Mouse (Mus musculus) left cerebral cortex, adult 2 months (tissue): ENCODE results near the gene Rnf141. TPM values are rescaled to one million over a fixed set of nuclear protein-coding genes. Genes with fewer than 3 reads are reported as not detected.
A peak's percentile ranks its signal among the peaks of the same experiment; 100 is the strongest.

ENCODE experiments used
- DNase-seq, 2 experiments: peaks; one replicate each; pipeline ENCODE4 v3.0.0; 2021 to 2022; ENCODE audit warnings: low spot score in 2 of 2, mixed read lengths in 1 of 2; ENCODE audit errors: extremely low spot score in 1 of 2
- H3K27ac ChIP-seq: fragments of 200-600 bp; 2 replicates; pipeline ENCODE4 v1.8.1; 2022
- H3K4me3 ChIP-seq: fragments of 200-600 bp; 2 replicates; pipeline ENCODE4 v1.8.1; 2022
- CTCF ChIP-seq: fragments of 200-600 bp; IDR thresholded peaks from 2 replicates; pipeline ENCODE4 v1.8.1; 2022; ENCODE audit warnings: antibody characterized with exemption, mild to moderate bottlenecking, moderate library complexity
- intact Hi-C: fragments of 180-260 bp; cut with DNase I; formaldehyde crosslinking; loops from one replicate; pipeline ENCODE4 v1.15.1; 2025
- total RNA-seq, 2 experiments: library from RNA; stranded (reverse); gene quantifications; 2 replicates each; pipeline ENCODE4 v1.2.3; 2021

The Rnf141 gene
- total RNA-seq, 2 experiments from 2014 or later, result 72.1 to 72.6 TPM

- Histone ChIP-seq H3K27ac (no peak overlapping the region), H3K4me3 (no peak overlapping the region)
- TF ChIP-seq CTCF, result no peak
- no peak for DNase-seq
- intact Hi-C loops, result no loop called here
These were observed 15.9 kb upstream of the Rnf141 start for GRCm38 (mm10) chr7:110860129-110860528.

- TF ChIP-seq CTCF, result no peak
- no peak overlapping the region for H3K27ac ChIP-seq
- no peak overlapping the region for H3K4me3 ChIP-seq
- no peak for DNase-seq
- intact Hi-C loops, result no loop called here
These were observed 11.3 kb upstream of the Rnf141 start for GRCm38 (mm10) chr7:110855604-110856003.

DNA sequence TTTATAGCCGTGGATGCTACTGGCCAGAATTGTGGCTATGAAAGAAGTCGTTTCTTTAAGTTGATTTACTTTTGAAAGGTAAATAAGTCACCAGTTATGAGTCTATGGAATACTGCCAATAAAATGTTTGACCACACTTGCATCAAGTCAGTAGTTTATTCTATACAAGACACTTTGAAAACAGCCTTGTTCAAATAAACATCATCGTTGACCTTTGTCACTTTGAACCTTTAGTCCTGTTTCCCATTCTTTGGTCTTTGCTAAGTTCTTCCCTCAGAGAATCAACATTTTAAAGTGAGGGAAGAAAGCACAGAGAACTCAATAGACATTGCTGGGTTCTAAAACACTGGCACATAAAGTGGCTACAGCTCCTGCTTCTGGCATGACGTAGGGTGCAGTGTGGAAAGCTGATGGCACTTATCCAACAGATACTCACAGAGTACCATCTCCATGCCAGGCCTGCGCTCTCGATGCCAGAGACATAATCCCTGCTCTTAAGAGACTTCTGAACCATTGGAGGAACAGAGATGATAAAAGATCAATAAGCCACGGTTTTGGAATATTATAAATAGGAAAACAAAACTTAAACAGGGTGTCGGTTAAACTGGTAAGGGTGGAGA, 10.8 kb upstream of the Rnf141 start:
- TF ChIP-seq CTCF, result no peak
- intact Hi-C loops, result no loop called here
- no peak for DNase-seq
- H3K27ac ChIP-seq, result peak overlapping the region; percentile 5; the same call in 1 of the 2 replicates
- no peak overlapping the region for H3K4me3 ChIP-seq

- Histone ChIP-seq H3K4me3 (no peak overlapping the region), H3K27ac (peak overlapping the region; percentile 80)
- no peak for DNase-seq
- intact Hi-C loops, result no loop called here
- TF ChIP-seq CTCF, result no peak
These were observed 10.3 kb upstream of the Rnf141 start for GRCm38 (mm10) chr7:110854519-110854918.

DNA sequence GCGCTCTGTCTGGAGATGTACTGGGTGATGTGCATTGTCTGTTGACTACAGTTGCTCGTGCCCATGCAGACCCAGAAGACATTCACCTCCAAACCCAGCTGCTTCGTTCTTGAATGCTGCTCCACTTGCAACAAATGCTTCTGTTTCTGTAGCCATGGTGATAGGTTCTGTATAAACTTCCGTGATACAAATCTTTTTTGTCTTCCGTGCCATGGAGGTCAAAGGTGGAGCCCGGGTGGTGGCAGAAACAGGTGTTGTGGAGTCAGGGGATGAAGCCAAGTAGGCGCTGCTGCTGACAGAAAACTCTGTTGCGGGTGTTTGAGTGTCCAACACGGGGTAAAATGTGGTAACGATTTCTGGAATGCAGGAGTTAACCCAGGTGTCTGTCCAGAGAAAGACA, 9.4 kb upstream of the Rnf141 start:
- H3K27ac ChIP-seq, result peak overlapping the region; percentile 80
- DNase-seq, result peak in 1 of 2 experiments; percentile 13

GRCm38 (mm10) chr7:110851541-110852203, 7.4 kb upstream of the Rnf141 start:
- H3K4me3 ChIP-seq, result no peak overlapping the region
- no peak for DNase-seq
- no peak for TF ChIP-seq CTCF
- intact Hi-C loops, result no loop called here
- H3K27ac ChIP-seq, result no peak overlapping the region

More for the DNA sequence above, 9.4 kb upstream of the Rnf141 start:
- no peak overlapping the region for H3K4me3 ChIP-seq
- intact Hi-C loops, result no loop called here
- no peak for TF ChIP-seq CTCF

DNA sequence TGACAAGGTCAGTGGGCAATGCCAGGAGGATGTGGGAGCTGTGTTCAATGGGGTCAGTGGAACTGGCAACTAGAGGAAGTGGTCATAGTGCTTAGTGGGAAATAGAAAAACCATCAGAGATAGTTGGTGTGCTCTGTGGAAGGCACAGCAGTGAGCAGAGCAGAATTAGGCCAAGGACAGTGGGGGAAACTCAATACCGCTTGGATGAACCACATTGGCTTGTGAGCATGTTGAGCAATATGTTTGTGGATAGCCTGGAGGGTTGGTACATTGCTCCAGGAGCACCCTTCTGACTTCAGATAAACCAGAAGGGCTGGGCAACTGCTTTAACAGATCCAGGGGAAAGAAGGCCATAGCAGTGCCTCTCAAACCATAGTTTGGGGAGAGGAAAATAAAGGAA, 4.1 kb upstream of the Rnf141 start:
- Histone ChIP-seq H3K4me3 (no peak overlapping the region), H3K27ac (no peak overlapping the region)
- DNase-seq, result no peak
- no peak for TF ChIP-seq CTCF
- intact Hi-C loops, result no loop called here

DNA sequence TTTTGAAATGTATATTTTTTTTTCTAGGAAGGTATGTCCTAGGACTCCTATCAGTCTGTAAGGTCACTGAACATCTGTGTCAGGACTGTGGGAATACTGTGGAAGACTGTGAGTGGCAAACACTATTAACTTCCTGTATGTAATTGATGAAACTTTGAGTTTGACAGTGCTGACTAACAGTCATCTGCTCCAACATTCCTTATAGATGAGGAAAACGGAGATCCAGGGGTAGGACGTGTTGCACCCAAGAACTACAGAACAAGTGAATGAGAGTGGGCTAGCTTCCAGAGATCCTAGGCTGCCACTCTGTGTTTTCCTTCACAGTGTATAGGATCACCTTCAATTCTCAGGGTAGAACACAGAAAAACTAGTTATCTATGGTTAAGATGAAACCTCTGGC, 3.1 kb upstream of the Rnf141 start:
- intact Hi-C loops, result no loop called here
- no peak overlapping the region for H3K27ac ChIP-seq
- TF ChIP-seq CTCF, result no peak
- no peak for DNase-seq
- H3K4me3 ChIP-seq, result no peak overlapping the region

DNA sequence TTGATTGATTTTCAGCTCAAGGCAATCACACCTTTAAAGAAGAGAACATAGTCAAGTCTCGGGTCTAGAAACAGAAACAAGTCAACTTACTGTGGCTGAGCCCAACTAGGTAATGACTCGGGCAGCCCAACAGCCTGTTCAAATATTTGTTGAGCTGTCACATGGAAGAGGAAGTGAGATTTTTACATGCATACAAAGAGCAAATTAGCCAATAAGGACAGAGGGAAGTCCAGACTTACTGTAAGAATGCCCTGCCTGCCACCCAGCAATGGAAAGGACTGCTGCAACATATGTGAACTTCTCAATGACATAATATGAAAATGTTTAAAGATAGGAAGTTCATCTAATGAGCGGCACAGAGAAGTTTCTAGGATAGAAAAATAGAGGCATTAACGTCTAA, 3.9 kb downstream of the Rnf141 start:
- TF ChIP-seq CTCF, result no peak
- H3K4me3 ChIP-seq, result no peak overlapping the region
- no peak overlapping the region for H3K27ac ChIP-seq
- intact Hi-C loops, result no loop called here
- no peak for DNase-seq

GRCm38 (mm10) chr7:110834522-110834921, 9.7 kb downstream of the Rnf141 start:
- intact Hi-C loops, result no loop called here
- DNase-seq, result no peak
- no peak overlapping the region for H3K27ac ChIP-seq
- TF ChIP-seq CTCF, result no peak
- H3K4me3 ChIP-seq, result no peak overlapping the region

GRCm38 (mm10) chr7:110834018-110834417, 10.2 kb downstream of the Rnf141 start:
- no peak for TF ChIP-seq CTCF
- intact Hi-C loops, result no loop called here
- no peak for DNase-seq
- no peak overlapping the region for H3K27ac ChIP-seq
- no peak overlapping the region for H3K4me3 ChIP-seq

DNA sequence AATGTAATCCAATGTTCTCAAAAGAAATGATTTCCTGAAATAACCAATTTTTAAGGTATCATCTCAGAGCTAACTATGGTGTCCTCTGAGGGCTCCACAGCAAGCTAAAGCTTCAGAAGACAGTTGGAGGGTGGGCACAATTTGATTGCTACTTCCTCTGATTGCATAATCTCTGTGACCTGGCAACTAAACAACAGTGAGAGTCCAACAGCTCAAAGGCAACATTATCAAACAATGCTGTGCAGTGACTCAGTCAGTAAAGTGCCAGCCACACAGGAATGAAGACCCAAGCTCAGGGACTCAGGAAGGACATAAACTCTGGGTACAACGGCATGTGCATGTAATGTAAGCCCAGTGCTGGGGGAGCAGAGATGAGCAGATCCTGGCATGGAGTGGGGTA, 11.2 kb downstream of the Rnf141 start:
- TF ChIP-seq CTCF, result no peak
- intact Hi-C loops, result no loop called here
- Histone ChIP-seq H3K4me3 (no peak overlapping the region), H3K27ac (no peak overlapping the region)
- no peak for DNase-seq
